Mouse (Mus musculus) urinary bladder, postnatal 25 days (tissue): ENCODE measurements around the gene Calcrl.

ENCODE experiments used
- DNase-seq: peaks from one replicate; pipeline ENCODE4 v3.0.0; 2022; ENCODE audit warnings: low spot score

Gene Calcrl

GRCm38 (mm10) chr2:84316185-84316805 lies 108.9 kb downstream of the Calcrl start:
- no peak for DNase-seq

GRCm38 (mm10) chr2:84296517-84296916 lies 128.7 kb downstream of the Calcrl start:
- DNase-seq: no peak

GRCm38 (mm10) chr2:84295068-84295467 lies 130.1 kb downstream of the Calcrl start:
- no peak for DNase-seq

GRCm38 (mm10) chr2:84294611-84295010 lies 130.6 kb downstream of the Calcrl start:
- no peak for DNase-seq

GRCm38 (mm10) chr2:84292351-84293000 lies 132.7 kb downstream of the Calcrl start:
- no peak for DNase-seq

GRCm38 (mm10) chr2:84288940-84289557 lies 136.2 kb downstream of the Calcrl start:
- DNase-seq: no peak
